Mouse (Mus musculus): ENCODE results near the gene Rnf38. TPM values are rescaled to one million over a fixed set of nuclear protein-coding genes. Genes with fewer than 3 reads are reported as not detected.

The Rnf38 gene
- polyA plus RNA-seq, 1 experiment: 133 TPM

DNA sequence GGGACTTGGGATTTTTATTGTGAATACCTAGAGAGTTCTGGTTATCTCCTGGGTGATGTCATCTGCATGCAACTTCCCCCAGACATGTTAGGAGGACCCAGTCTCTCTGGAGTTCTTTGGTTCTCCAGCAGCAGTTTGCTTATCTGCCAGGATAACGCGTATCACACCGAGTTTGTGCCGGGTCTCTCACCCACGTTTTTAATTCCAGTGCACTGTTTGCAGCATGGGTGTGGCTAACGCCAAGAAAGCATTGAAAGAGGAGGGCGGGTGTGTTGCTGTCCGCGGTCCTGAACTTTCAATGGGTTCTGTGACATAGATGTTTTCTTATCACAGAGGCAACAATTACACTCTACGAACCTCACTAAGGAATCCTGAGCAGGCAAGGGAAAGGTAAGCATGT lies 26.7 kb upstream of the Rnf38 start:
- Histone ChIP-seq H3K27ac (ENCODE audit: insufficient read depth, low read length) (no peak overlapping the region), H3K9me3 (replicated peaks; ENCODE audit: control insufficient read depth, insufficient read depth, low read length, poor library complexity, severe bottlenecking) (peaks cover 11% of the 10 kb centered on the region), H3K27me3 (ENCODE audit: control insufficient read depth, insufficient read depth, low read length, poor library complexity, severe bottlenecking) (no peaks in the 10 kb centered on the region; the same call in 1 of the 2 replicates), H3K9ac (ENCODE audit: low read depth, poor library complexity, severe bottlenecking) (no peak overlapping the region), H3K4me1 (ENCODE audit: control insufficient read depth, insufficient read depth, low read length) (no peaks in the 10 kb centered on the region), H3K36me3 (ENCODE audit: control insufficient read depth, insufficient read depth, low read length, poor library complexity, severe bottlenecking) (no peaks in the 10 kb centered on the region), H3K4me3 (ENCODE audit: low read depth, low read length) (no peak overlapping the region)
- TF ChIP-seq EP300 (IDR thresholded peaks at IDR 0.05; ENCODE audit: insufficient read depth, low read depth, low read length) (no peak), POLR2A (IDR thresholded peaks at IDR 0.05; ENCODE audit: insufficient read depth, low read length) (no peak), CTCF (IDR thresholded peaks at IDR 0.05; ENCODE audit: low read depth, low read length) (no peak)

DNA sequence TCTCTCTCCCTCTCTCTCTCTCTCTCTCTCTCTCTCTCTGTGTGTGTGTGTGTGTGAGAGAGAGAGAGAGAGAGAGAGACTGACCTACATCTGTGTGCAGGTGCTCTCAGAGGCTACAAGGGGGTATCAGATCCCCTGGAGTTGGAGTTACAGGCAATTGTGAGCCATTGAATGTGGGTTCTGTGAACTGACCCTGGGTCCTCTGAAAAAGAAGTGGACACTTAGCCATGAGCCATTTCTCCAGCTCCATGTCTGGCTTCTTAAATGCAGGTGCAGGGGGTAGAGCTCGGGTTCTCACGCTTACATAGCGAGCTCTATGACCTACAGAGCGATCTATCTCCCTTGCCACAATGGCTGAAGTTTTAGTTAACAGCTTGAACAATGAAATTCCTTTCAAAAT lies 25.5 kb upstream of the Rnf38 start:
- no peak for TF ChIP-seq CTCF (IDR thresholded peaks at IDR 0.05; ENCODE audit: low read depth, low read length)
- no peak for TF ChIP-seq EP300 (IDR thresholded peaks at IDR 0.05; ENCODE audit: insufficient read depth, low read depth, low read length)
- no peak for TF ChIP-seq POLR2A (IDR thresholded peaks at IDR 0.05; ENCODE audit: insufficient read depth, low read length)
- H3K9me3 ChIP-seq (replicated peaks; ENCODE audit: control insufficient read depth, insufficient read depth, low read length, poor library complexity, severe bottlenecking): peaks cover 1% of the 10 kb centered on the region; the same call in 1 of the 2 replicates
- H3K36me3 ChIP-seq (ENCODE audit: control insufficient read depth, insufficient read depth, low read length, poor library complexity, severe bottlenecking): no peaks in the 10 kb centered on the region
- no peaks in the 10 kb centered on the region; the same call in 1 of the 2 replicates for H3K27me3 ChIP-seq (ENCODE audit: control insufficient read depth, insufficient read depth, low read length, poor library complexity, severe bottlenecking)
- H3K27ac ChIP-seq (ENCODE audit: insufficient read depth, low read length): no peak overlapping the region
- H3K9ac ChIP-seq (ENCODE audit: low read depth, poor library complexity, severe bottlenecking): no peak overlapping the region
- H3K4me1 ChIP-seq (ENCODE audit: control insufficient read depth, insufficient read depth, low read length): no peaks in the 10 kb centered on the region
- no peak overlapping the region for H3K4me3 ChIP-seq (ENCODE audit: low read depth, low read length)

DNA sequence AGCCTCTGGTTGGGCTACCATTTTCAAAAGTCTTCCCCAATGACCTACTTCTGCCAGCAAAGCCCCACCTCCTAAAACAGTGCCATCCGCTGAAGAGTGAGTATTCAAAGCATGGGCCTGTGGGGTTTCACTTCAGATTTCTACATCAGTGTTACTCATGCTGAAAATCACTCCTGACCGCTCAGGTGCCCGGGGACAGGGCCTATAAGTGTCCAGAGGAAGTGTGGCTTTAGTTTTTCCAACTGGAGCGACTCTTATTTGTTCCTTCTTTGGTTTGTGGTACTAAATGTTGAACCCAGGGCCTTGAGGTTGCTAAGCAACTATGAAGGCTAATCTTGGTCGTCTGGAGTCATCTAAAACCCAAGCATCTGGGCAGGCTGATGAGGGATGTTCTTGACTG lies 21.0 kb upstream of the Rnf38 start:
- H3K27me3 ChIP-seq (ENCODE audit: control insufficient read depth, insufficient read depth, low read length, poor library complexity, severe bottlenecking): no peaks in the 10 kb centered on the region; the same call in 1 of the 2 replicates
- no peak overlapping the region for H3K9ac ChIP-seq (ENCODE audit: low read depth, poor library complexity, severe bottlenecking)
- no peak for TF ChIP-seq EP300 (IDR thresholded peaks at IDR 0.05; ENCODE audit: insufficient read depth, low read depth, low read length)
- TF ChIP-seq POLR2A (IDR thresholded peaks at IDR 0.05; ENCODE audit: insufficient read depth, low read length): no peak
- TF ChIP-seq CTCF (IDR thresholded peaks at IDR 0.05; ENCODE audit: low read depth, low read length): no peak
- H3K4me1 ChIP-seq (ENCODE audit: control insufficient read depth, insufficient read depth, low read length): peaks cover 5% of the 10 kb centered on the region
- no peaks in the 10 kb centered on the region for H3K9me3 ChIP-seq (replicated peaks; ENCODE audit: control insufficient read depth, insufficient read depth, low read length, poor library complexity, severe bottlenecking)
- H3K27ac ChIP-seq (ENCODE audit: insufficient read depth, low read length): no peak overlapping the region
- H3K36me3 ChIP-seq (ENCODE audit: control insufficient read depth, insufficient read depth, low read length, poor library complexity, severe bottlenecking): no peaks in the 10 kb centered on the region
- H3K4me3 ChIP-seq (ENCODE audit: low read depth, low read length): no peak overlapping the region

DNA sequence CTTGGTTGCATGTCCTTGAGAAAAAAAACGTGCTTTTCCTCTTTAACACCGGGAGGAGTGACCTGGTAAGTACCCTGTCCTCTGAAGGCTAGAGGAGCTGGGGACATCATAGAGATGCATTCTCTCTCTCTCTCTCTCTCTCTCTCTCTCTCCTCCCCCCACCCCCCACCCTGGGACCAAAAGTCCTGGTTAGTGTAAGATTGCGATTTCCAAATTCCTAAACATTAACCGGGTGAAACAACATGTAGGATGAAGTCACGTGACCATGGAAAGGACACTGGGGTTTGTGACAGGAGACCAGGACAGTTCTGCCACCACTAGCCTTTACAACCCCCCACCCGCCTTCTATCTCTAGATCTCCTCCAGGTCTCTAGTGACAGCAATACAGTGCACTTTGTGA lies 19.6 kb upstream of the Rnf38 start:
- TF ChIP-seq EP300 (IDR thresholded peaks at IDR 0.05; ENCODE audit: insufficient read depth, low read depth, low read length): no peak
- Histone ChIP-seq H3K4me1 (ENCODE audit: control insufficient read depth, insufficient read depth, low read length) (peaks cover 5% of the 10 kb centered on the region), H3K9me3 (replicated peaks; ENCODE audit: control insufficient read depth, insufficient read depth, low read length, poor library complexity, severe bottlenecking) (no peaks in the 10 kb centered on the region), H3K9ac (ENCODE audit: low read depth, poor library complexity, severe bottlenecking) (peak overlapping the region; percentile 14; the same call in 1 of the 2 replicates), H3K36me3 (ENCODE audit: control insufficient read depth, insufficient read depth, low read length, poor library complexity, severe bottlenecking) (no peaks in the 10 kb centered on the region), H3K27me3 (ENCODE audit: control insufficient read depth, insufficient read depth, low read length, poor library complexity, severe bottlenecking) (no peaks in the 10 kb centered on the region), H3K4me3 (ENCODE audit: low read depth, low read length) (0 out of 2 replicates have a peak overlapping the region, but pooled peaks have one; percentile 32), H3K27ac (ENCODE audit: insufficient read depth, low read length) (peak overlapping the region; percentile 65)

DNA sequence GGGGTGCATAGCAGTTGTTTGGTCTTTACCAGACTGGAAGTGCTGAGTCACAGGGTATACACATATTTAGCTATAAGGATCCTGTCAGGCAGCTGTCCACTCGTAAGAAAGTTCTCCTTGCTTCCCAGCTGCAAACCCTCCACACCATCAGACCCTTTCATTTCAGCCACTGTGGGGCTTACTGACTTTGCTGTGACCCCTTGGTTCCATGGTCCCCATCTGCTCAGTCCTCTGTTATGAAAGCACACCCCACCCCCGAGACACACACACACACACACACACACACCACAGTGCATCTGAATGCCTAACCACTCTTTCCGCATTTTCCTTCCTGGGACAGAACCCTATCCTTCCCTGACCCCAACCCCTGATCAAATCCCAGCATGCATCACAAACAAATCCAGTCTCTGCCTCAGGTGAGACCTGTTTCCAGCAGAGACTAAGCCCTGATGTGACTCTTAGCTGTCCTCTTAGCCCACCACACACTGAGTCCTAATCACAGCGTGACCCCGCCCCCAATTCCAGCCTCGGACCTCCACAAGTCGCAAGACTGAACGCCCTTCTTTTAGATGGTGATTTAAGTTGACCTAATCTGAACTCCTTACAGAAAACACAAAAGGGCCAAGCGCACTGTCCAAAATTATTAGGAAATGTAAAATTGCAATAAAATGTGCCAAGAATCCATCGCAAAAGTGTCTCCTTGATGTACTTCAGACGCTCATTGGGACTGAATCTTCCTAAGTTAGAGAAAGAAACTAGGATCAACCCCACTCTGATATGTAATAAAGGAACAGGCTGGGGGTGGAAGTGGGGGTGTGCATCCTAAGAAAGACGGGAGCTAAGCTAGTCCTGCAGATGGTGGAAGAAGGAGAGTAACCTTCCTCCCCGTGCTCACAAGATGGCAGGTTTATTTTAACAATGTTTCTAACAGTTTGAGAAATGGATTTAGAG lies 18.7 kb upstream of the Rnf38 start:
- Histone ChIP-seq H3K9me3 (replicated peaks; ENCODE audit: control insufficient read depth, insufficient read depth, low read length, poor library complexity, severe bottlenecking) (no peaks in the 10 kb centered on the region), H3K4me3 (ENCODE audit: low read depth, low read length) (no peak overlapping the region), H3K27me3 (ENCODE audit: control insufficient read depth, insufficient read depth, low read length, poor library complexity, severe bottlenecking) (no peaks in the 10 kb centered on the region), H3K27ac (ENCODE audit: insufficient read depth, low read length) (peak overlapping the region; percentile 73), H3K9ac (ENCODE audit: low read depth, poor library complexity, severe bottlenecking) (peak overlapping the region; percentile 14; the same call in 1 of the 2 replicates), H3K36me3 (ENCODE audit: control insufficient read depth, insufficient read depth, low read length, poor library complexity, severe bottlenecking) (no peaks in the 10 kb centered on the region), H3K4me1 (ENCODE audit: control insufficient read depth, insufficient read depth, low read length) (peaks cover 5% of the 10 kb centered on the region)
- TF ChIP-seq EP300 (IDR thresholded peaks at IDR 0.05; ENCODE audit: insufficient read depth, low read depth, low read length) (0 out of 2 replicates have a peak, but pooled peaks have one; percentile 23), POLR2A (IDR thresholded peaks at IDR 0.05; ENCODE audit: insufficient read depth, low read length) (no peak)

DNA sequence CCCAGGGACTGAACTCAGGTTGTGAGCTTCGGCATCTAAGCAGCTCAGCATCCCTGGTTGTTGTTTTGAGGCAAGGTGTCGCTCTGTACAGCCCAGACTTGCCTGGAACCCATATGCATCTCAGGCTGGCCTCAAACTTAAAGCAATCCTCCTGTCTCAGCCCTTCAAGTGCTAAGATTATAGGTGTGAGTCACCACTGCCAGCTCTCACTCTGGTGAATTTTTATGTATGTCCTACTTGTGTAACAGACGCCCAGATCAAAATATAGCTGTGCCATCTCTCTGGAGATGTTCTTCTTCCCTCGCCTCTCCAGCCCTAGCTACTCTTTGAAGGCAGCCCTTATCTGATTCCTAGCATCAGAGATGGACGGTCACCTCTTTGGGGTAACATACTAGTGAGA lies 17.9 kb upstream of the Rnf38 start:
- peak overlapping the region; percentile 73 for H3K27ac ChIP-seq (ENCODE audit: insufficient read depth, low read length)
- no peaks in the 10 kb centered on the region for H3K36me3 ChIP-seq (ENCODE audit: control insufficient read depth, insufficient read depth, low read length, poor library complexity, severe bottlenecking)
- H3K9me3 ChIP-seq (replicated peaks; ENCODE audit: control insufficient read depth, insufficient read depth, low read length, poor library complexity, severe bottlenecking): no peaks in the 10 kb centered on the region
- no peak for TF ChIP-seq CTCF (IDR thresholded peaks at IDR 0.05; ENCODE audit: low read depth, low read length)
- TF ChIP-seq POLR2A (IDR thresholded peaks at IDR 0.05; ENCODE audit: insufficient read depth, low read length): no peak
- no peak for TF ChIP-seq EP300 (IDR thresholded peaks at IDR 0.05; ENCODE audit: insufficient read depth, low read depth, low read length)
- no peak overlapping the region for H3K4me3 ChIP-seq (ENCODE audit: low read depth, low read length)
- H3K4me1 ChIP-seq (ENCODE audit: control insufficient read depth, insufficient read depth, low read length): peaks cover 5% of the 10 kb centered on the region
- no peaks in the 10 kb centered on the region for H3K27me3 ChIP-seq (ENCODE audit: control insufficient read depth, insufficient read depth, low read length, poor library complexity, severe bottlenecking)
- no peak overlapping the region for H3K9ac ChIP-seq (ENCODE audit: low read depth, poor library complexity, severe bottlenecking)
